Mouse (Mus musculus): Measurements from ENCODE around the gene Ap1g2.
A peak's percentile ranks its signal among the peaks of the same experiment; 100 is the strongest.

DNA sequence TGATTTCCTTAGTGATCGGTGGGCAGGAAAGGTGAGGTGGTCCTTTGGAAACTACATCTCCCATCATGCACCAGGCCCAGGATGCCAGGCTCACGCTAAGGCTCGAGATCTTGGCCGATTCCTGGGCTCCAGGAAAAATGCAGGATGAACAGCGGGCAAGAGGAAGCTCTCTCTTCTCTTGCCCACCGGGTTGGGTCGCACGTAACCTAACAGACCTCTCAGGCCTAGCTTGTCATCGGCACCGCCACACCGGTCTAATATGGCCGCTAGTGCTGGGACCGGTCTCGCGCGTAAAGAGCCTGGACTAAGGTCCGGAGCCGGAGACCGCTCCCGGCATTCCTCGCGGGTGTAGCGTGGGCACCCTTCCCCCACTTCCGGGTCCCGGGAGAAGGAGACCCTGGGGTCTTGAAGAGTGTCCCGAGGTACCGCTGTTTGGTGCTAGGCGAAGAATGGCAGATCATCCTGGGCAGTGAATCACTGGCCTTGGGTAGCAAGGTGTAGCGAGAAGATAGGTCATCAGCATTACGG, 11.6 kb downstream of the Ap1g2 start, which contains the start of gene Thtpa:
- TF ChIP-seq POLR2A (IDR thresholded peaks at IDR 0.05; ENCODE audit: insufficient read length, low read depth): peak; percentile 49
- no peak for TF ChIP-seq TCF3 (IDR thresholded peaks at IDR 0.05; ENCODE audit: insufficient read length, low read depth)
- TF ChIP-seq MAX (IDR thresholded peaks at IDR 0.05; ENCODE audit: low read depth): no peak
- peak; percentile 10 for TF ChIP-seq POLR2AphosphoS2 (IDR thresholded peaks at IDR 0.05; ENCODE audit: insufficient read length, low read depth)
- no peak for TF ChIP-seq MYOG (IDR thresholded peaks at IDR 0.05; ENCODE audit: control insufficient read depth in 1 of 3, insufficient read depth in 1 of 3, insufficient read length in 2 of 3, low read depth in 2 of 3)
- no peak for TF ChIP-seq USF1 (IDR thresholded peaks at IDR 0.05; ENCODE audit: low read depth)
- TF ChIP-seq MYOD1 (IDR thresholded peaks at IDR 0.05; ENCODE audit: control insufficient read depth in 1 of 3, insufficient read length in 2 of 3, low read depth in 2 of 3): no peak
- TF ChIP-seq TCF12 (IDR thresholded peaks at IDR 0.05; ENCODE audit: insufficient read depth, poor library complexity, severe bottlenecking): no peak
